Mouse (Mus musculus): ENCODE measurements at regions not wholly inside any gene's neighbourhood (a gene's known extent, or its start where the extent isn't known, plus 50 kb on each side); places are given as distances from the start of the nearest gene placed in this dataset.
"Not testable (repeated sequence)": the region's sequence is repeated elsewhere in the genome, so short reads cannot be mapped to it uniquely, and the experiment has no call there.

GRCm38 (mm10) chr13:73035336-73035940 lies 224.8 kb upstream of the Irx4 start:
- DNase-seq (ENCODE audit: low read depth): no peak

GRCm38 (mm10) chr13:73039731-73040130 lies 220.5 kb upstream of the Irx4 start:
- no peak for DNase-seq (ENCODE audit: low read depth)

DNA sequence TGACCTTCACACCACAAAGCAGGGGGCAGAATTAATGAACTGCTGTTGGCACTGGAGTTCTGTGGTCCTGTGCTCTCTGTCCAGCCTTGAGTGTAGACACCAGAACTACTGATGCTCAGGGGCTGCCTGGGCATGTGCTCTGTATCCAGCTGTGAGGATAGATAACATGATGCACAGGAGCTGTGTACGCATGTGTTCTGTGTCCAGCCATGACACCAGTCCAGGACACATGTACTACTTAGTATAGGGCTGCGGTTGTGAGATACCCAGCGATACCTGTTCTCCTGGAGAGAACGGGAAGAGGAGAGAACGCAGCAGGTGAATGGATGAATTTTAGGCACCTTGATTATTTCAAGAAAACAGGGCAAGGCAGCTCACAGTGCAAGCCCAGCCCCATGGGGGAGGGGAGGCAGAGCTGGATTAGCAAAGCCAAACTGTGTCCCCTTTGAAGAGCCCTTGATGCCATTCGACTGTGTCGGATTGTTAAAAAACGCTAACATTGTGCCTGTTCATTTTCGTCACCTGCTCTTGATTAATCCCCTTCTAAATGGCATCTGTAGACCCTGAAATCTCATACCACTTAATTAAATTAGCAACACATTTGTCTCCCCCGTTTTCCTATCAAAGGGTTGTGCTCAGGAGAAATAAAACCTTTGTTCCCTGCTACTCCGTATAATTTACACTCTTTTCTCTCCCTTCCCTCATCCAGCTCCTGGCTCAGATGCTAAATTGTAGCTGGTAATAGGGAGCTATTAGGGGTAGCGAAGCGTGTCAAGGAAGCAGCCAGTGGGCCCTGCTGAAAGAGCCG lies 218.8 kb upstream of the Irx4 start:
- DNase-seq (ENCODE audit: low read depth): no peak

DNA sequence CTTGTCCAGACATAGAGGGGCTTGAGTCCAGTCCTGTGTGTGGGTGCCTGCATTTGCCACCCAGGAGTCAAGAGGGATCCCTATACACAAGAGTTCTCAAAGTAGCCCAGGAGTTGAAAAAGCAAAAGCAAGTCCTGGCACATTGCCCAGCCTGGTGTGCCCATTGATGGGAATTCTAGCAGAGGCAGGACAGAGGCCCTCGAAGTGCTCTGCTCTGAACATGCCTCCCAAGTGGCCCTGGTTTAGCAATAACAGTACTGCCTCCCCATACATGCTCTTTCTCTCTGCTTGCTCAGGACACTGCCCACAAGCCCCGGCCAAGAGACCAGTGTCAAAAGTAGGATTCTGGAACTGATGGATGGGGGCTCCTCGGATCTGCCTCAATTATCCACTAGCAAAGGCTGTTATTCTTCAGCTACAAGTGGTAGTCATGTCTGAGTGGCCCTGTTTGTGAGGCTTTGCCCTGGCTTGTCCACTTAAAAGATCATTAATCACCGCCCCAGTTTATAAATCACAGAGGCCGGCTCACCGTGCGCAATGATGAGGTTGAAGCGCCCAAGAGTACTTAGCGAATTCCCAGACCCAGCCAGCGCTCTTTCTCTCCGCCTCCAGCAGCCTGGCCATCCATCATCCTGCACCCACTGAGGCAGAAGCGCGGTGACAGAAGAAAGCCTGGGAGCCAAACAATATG lies 190.3 kb upstream of the Irx4 start:
- DNase-seq (ENCODE audit: low read depth): no peak

GRCm38 (mm10) chr13:73070531-73070908 lies 189.8 kb upstream of the Irx4 start:
- no peak for DNase-seq (ENCODE audit: low read depth)

GRCm38 (mm10) chr13:73071032-73071431 lies 189.2 kb upstream of the Irx4 start:
- no peak for DNase-seq (ENCODE audit: low read depth)

GRCm38 (mm10) chr13:73071854-73072852 lies 188.1 kb upstream of the Irx4 start:
- DNase-seq (ENCODE audit: low read depth): no peak

- no peak for DNase-seq (ENCODE audit: low read depth)
These were observed 182.3 kb upstream of the Irx4 start for GRCm38 (mm10) chr13:73077866-73078430.

DNA sequence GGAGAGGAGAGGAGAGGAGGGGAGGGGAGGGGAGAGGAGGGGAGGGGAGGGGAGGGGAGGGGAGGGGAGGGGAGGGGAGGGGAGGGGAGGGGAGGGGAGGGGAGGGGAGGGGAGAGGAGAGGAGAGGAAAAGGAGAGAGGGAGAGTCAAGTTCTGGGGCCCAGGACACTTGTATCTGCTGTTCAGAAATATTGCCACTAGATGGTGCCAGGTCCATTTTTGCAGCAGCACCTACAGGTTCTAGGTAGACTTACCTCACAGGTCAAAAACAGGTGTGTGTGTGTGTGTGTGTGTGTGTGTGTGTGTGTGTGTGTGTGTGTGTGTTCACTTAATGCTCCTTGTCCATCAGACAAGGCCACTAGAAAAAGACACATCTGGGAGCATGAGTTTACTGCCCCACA lies 172.5 kb upstream of the Irx4 start:
- not testable (repeated sequence) for DNase-seq (ENCODE audit: low read depth)

DNA sequence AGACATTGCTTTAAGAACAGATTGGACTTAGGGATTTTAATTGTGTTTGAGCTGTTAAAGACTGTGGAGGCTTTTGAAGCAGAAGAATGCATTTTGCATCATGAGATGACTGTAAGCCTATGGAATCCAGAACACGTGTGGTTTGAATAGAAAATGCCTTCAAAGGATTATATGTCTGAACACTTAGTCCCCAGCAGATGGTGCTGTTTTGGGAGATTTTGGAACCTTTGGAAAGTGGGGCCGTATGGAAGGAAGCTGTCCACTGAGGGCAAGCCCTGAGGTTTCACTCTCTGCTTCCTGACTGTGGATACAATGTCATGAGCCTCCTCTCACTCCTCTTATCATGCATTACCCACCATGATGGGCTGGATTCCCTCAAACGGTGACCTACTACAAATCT lies 168.4 kb upstream of the Irx4 start:
- DNase-seq (ENCODE audit: low read depth): no peak

DNA sequence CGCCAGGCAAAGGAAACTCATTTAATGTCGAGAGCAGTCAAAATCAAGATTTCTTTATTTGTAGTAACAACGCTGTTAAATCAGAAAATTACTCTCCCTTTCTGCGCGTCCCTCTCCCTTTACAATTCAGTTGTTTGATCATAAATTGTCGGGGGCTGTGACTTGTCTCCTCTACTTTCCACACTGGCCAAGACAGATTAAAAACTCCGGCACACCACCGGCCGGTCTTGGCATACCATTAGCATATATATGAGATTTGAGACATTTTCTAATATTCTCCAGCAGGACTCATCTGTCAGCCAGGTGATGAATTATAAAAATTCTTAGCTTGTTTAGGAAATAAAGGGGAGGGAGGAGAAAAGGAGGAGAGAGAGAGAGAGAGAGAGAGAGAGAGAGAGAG lies 162.8 kb upstream of the Irx4 start:
- no peak for DNase-seq (ENCODE audit: low read depth)

- DNase-seq (ENCODE audit: low read depth): no peak
These were observed 160.9 kb upstream of the Irx4 start for GRCm38 (mm10) chr13:73099407-73099806.

DNA sequence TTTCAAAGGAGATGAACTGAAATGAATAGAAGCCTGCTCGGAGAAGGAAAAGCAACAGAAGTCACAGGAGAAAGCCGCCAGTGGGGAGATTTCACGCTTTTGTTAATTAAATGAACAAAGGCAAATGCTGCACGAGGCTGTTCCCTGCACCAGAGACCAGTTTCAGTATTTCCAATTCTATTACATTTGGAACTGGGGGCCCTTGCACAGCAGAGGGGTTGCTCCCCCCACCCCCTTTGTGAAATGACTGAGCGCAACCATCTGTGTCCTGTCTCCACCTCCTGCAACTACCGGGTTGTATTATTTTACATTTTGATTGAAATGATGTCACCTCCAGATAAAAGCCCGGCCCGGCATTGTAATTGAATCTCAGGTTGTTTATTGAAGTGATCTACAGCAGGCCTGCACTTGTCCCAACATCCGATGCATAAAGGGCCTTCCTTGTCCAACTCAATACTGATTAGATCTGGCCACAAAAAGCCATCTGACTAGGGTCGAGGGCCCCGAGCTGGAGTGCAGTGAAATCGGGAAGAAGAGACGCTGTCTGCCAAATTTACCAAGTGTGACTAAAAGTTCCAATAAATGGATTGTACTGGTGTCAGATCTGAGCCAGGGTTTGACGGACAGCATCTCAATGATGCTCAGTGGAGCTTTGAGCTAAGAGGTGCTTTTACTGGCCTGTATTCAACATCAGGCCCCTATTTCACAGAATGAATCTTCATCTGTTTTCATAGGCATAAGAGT lies 152.9 kb upstream of the Irx4 start:
- no peak for DNase-seq (ENCODE audit: low read depth)

DNA sequence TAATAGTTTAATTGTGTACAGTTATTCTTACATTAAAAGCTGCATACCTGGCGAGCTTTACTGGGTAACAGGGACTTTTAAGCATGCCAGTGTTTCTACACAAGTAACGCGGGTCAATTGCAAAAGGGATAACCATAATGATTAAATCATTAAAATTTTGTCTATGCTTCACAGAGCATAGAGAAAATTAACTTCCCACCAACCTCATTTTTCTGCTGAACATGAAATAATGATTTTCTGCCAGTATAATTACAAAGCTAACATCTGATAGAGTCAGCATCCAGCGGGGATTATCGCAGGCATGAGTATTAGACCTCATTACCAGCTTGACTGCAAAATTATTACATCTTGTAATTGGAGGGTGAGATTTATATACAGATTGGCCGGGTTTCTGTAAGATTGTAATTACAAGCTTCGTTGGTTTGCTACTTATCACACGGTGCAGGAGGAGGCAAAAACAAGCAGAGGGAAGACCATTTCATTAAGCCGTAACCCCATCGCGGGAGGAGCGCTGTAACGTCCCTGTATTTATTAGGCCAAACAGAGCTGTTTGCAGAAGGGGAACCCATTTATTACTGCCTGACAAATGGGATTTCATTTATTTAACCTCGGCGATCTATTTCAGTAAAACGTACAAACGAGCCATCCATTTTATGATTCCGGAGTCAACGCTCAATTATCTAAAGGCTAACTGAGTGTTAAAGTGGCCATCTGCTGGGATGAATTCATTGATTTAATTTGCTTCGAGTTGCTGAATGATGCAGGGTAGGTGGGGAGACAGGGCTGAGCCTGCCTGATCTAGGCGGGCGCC lies 143.3 kb upstream of the Irx4 start:
- no peak for DNase-seq (ENCODE audit: low read depth)

GRCm38 (mm10) chr13:73117633-73118076 lies 142.6 kb upstream of the Irx4 start:
- DNase-seq (ENCODE audit: low read depth): no peak

GRCm38 (mm10) chr13:73122945-73123344 lies 137.3 kb upstream of the Irx4 start:
- no peak for DNase-seq (ENCODE audit: low read depth)

- no peak for DNase-seq (ENCODE audit: low read depth)
These were observed 129.0 kb upstream of the Irx4 start for GRCm38 (mm10) chr13:73131270-73131669.

DNA sequence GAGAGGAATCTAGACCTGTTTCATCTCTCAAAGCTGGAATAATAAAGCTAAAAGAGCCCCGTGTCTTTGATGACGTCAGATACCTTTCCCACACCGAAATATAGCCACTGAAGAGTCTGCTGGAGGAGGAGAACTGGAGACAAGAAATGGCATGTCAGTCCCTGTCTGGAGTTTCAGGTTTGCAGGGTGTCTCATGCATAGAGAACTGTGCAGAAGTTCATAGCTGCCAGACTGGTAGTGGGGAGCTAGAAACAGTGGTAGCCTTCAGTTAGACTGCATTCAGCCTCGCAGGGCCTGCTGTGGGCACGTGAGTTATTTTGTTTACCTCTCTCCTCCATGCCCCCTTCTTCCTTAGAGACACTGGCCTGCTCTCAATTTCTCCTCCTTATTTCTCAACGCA lies 127.5 kb upstream of the Irx4 start:
- DNase-seq (ENCODE audit: low read depth): no peak

DNA sequence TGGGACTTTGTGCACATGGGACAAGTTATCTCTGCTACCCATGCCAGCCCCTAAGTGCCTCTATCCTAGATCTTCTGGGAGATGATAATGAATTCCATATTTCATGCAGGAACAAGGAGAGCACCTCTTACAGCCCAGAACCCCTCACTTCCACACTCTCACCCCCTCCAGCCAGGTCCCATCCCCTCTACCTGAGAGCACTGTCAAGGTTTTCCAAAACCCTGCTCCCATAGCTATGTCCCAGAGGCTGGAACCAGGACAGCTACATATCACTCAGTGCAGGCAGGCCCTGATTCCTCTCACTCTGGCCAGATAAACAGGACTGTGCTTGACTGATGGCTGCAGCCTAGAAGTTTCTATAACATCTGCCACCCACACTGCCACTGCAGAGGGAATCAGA lies 125.3 kb upstream of the Irx4 start:
- no peak for DNase-seq (ENCODE audit: low read depth)

GRCm38 (mm10) chr13:73141302-73141701 lies 119.0 kb upstream of the Irx4 start:
- DNase-seq (ENCODE audit: low read depth): no peak
